Mouse (Mus musculus): Measurements from ENCODE around the gene Flt3l. TPM values are rescaled to one million over a fixed set of nuclear protein-coding genes. Genes with fewer than 3 reads are reported as not detected.

Flt3l gene
- polyA plus RNA-seq, 1 experiment from 2014 or later, result 2.4 TPM

- Histone ChIP-seq H3K4me3 (replicated peaks; ENCODE audit: low read depth, low read length) (no peak overlapping the region), H3K27ac (no peak overlapping the region), H3K4me2 (ENCODE audit: low read length) (no peak overlapping the region), H3K36me3 (ENCODE audit: insufficient read depth, low read length) (no peaks in the 10 kb centered on the region), H3K4me1 (replicated peaks; ENCODE audit: insufficient read depth, low read length) (peaks cover 19% of the 10 kb centered on the region), H3K9me3 (replicated peaks; ENCODE audit: low read length) (no peaks in the 10 kb centered on the region), H3K27me3 (ENCODE audit: insufficient read depth, low read length) (no peaks in the 10 kb centered on the region), H3K9ac (ENCODE audit: low read depth, low read length) (no peak overlapping the region)
- 64% methylated on average over 5 of the region's 5 CpGs for WGBS
- DNase-seq (ENCODE audit: low spot score), result no peak
- no peak for TF ChIP-seq CTCF (IDR thresholded peaks at IDR 0.05; ENCODE audit: low read depth)
- no peak for ATAC-seq (replicated peaks; ENCODE audit: low FRiP score, low read depth)
These were observed 29.1 kb downstream of the Flt3l start for GRCm38 (mm10) chr7:45107052-45107645.

GRCm38 (mm10) chr7:45106441-45106840 is 29.8 kb downstream of the Flt3l start:
- H3K4me3 ChIP-seq (replicated peaks; ENCODE audit: low read depth, low read length), result no peak overlapping the region
- no peak overlapping the region for H3K27ac ChIP-seq
- DNase-seq (ENCODE audit: low spot score) (no peak), ATAC-seq (replicated peaks; ENCODE audit: low FRiP score, low read depth) (no peak)
- no peaks in the 10 kb centered on the region for H3K27me3 ChIP-seq (ENCODE audit: insufficient read depth, low read length)
- no peak overlapping the region for H3K9ac ChIP-seq (ENCODE audit: low read depth, low read length)
- WGBS, result 72% methylated on average over 6 of the region's 6 CpGs
- H3K4me2 ChIP-seq (ENCODE audit: low read length), result no peak overlapping the region
- no peaks in the 10 kb centered on the region for H3K36me3 ChIP-seq (ENCODE audit: insufficient read depth, low read length)
- H3K4me1 ChIP-seq (replicated peaks; ENCODE audit: insufficient read depth, low read length), result peaks cover 23% of the 10 kb centered on the region
- TF ChIP-seq CTCF (IDR thresholded peaks at IDR 0.05; ENCODE audit: low read depth), result no peak
- no peaks in the 10 kb centered on the region for H3K9me3 ChIP-seq (replicated peaks; ENCODE audit: low read length)

GRCm38 (mm10) chr7:45105491-45105890 is 30.7 kb downstream of the Flt3l start:
- Histone ChIP-seq H3K27me3 (ENCODE audit: insufficient read depth, low read length) (no peaks in the 10 kb centered on the region), H3K4me2 (ENCODE audit: low read length) (no peak overlapping the region), H3K4me3 (replicated peaks; ENCODE audit: low read depth, low read length) (no peak overlapping the region), H3K36me3 (ENCODE audit: insufficient read depth, low read length) (no peaks in the 10 kb centered on the region), H3K4me1 (replicated peaks; ENCODE audit: insufficient read depth, low read length) (peaks cover 23% of the 10 kb centered on the region), H3K9ac (ENCODE audit: low read depth, low read length) (no peak overlapping the region), H3K9me3 (replicated peaks; ENCODE audit: low read length) (no peaks in the 10 kb centered on the region), H3K27ac (no peak overlapping the region)
- 53% methylated on average over 8 of the region's 8 CpGs for WGBS
- DNase-seq (ENCODE audit: low spot score), result no peak
- no peak for ATAC-seq (replicated peaks; ENCODE audit: low FRiP score, low read depth)
- TF ChIP-seq CTCF (IDR thresholded peaks at IDR 0.05; ENCODE audit: low read depth), result no peak

GRCm38 (mm10) chr7:45104941-45105340 is 31.3 kb downstream of the Flt3l start:
- Histone ChIP-seq H3K4me3 (replicated peaks; ENCODE audit: low read depth, low read length) (no peak overlapping the region), H3K4me2 (ENCODE audit: low read length) (no peak overlapping the region), H3K9me3 (replicated peaks; ENCODE audit: low read length) (no peaks in the 10 kb centered on the region), H3K27me3 (ENCODE audit: insufficient read depth, low read length) (no peaks in the 10 kb centered on the region), H3K27ac (no peak overlapping the region), H3K36me3 (ENCODE audit: insufficient read depth, low read length) (no peaks in the 10 kb centered on the region), H3K9ac (ENCODE audit: low read depth, low read length) (no peak overlapping the region), H3K4me1 (replicated peaks; ENCODE audit: insufficient read depth, low read length) (peaks cover 23% of the 10 kb centered on the region)
- DNase-seq (ENCODE audit: low spot score), result no peak
- WGBS, result 74% methylated on average over 5 of the region's 5 CpGs
- no peak for ATAC-seq (replicated peaks; ENCODE audit: low FRiP score, low read depth)
- TF ChIP-seq CTCF (IDR thresholded peaks at IDR 0.05; ENCODE audit: low read depth), result no peak

- Histone ChIP-seq H3K27ac (peak within 1 kb of the TSS; percentile 93), H3K36me3 (ENCODE audit: insufficient read depth, low read length) (no peaks in the 10 kb centered on the region), H3K4me2 (ENCODE audit: low read length) (peak within 1 kb of the TSS; percentile 68), H3K27me3 (ENCODE audit: insufficient read depth, low read length) (no peaks in the 10 kb centered on the region), H3K4me1 (replicated peaks; ENCODE audit: insufficient read depth, low read length) (peaks cover 23% of the 10 kb centered on the region), H3K9me3 (replicated peaks; ENCODE audit: low read length) (no peaks in the 10 kb centered on the region), H3K4me3 (replicated peaks; ENCODE audit: low read depth, low read length) (peak within 1 kb of the TSS; percentile 47), H3K9ac (ENCODE audit: low read depth, low read length) (peak within 1 kb of the TSS; percentile 40)
- TF ChIP-seq CTCF (IDR thresholded peaks at IDR 0.05; ENCODE audit: low read depth), result no peak; the same call in 1 of the 2 replicates
- DNase-seq (ENCODE audit: low spot score) (peak; percentile 99), ATAC-seq (replicated peaks; ENCODE audit: low FRiP score, low read depth) (peak; percentile 95)
- WGBS, result 2% methylated on average over 7 of the region's 7 CpGs
These were observed 32.5 kb downstream of the Flt3l start, which contains the start of gene Fcgrt for GRCm38 (mm10) chr7:45103652-45104180. Gene Fcgrt, minus strand, starts transcription at chr7:45103851.

- 18% methylated on average over 9 of the region's 9 CpGs for WGBS
- H3K4me1 ChIP-seq (replicated peaks; ENCODE audit: insufficient read depth, low read length), result peaks cover 23% of the 10 kb centered on the region
- TF ChIP-seq CTCF (IDR thresholded peaks at IDR 0.05; ENCODE audit: low read depth), result no peak
- peak overlapping the region; percentile 93 for H3K27ac ChIP-seq
- H3K27me3 ChIP-seq (ENCODE audit: insufficient read depth, low read length), result no peaks in the 10 kb centered on the region
- H3K9ac ChIP-seq (ENCODE audit: low read depth, low read length), result peak overlapping the region; percentile 14
- H3K9me3 ChIP-seq (replicated peaks; ENCODE audit: low read length), result no peaks in the 10 kb centered on the region
- no peaks in the 10 kb centered on the region for H3K36me3 ChIP-seq (ENCODE audit: insufficient read depth, low read length)
- peak; percentile 64 for ATAC-seq (replicated peaks; ENCODE audit: low FRiP score, low read depth)
- H3K4me3 ChIP-seq (replicated peaks; ENCODE audit: low read depth, low read length), result peak overlapping the region; percentile 47
- DNase-seq (ENCODE audit: low spot score), result peak; percentile 65
- H3K4me2 ChIP-seq (ENCODE audit: low read length), result peak overlapping the region; percentile 68
These were observed 33.2 kb downstream of the Flt3l start for GRCm38 (mm10) chr7:45102940-45103585.

Data from kidney, postnatal 0 days (tissue).